Mouse (Mus musculus): Measurements from ENCODE around the gene LTO1. TPM values are rescaled to one million over a fixed set of nuclear protein-coding genes. Genes with fewer than 3 reads are reported as not detected.

Gene LTO1
- polyA plus RNA-seq, 1 experiment from 2014 or later, result 22.6 TPM

GRCm38 (mm10) chr7:144940585-144940984, 25.7 kb downstream of the LTO1 start:
- no peaks in the 10 kb centered on the region for H3K9me3 ChIP-seq (ENCODE audit: control insufficient read depth, low read length)
- no peak overlapping the region for H3K4me3 ChIP-seq (replicated peaks; ENCODE audit: low read length)
- peak overlapping the region; percentile 97 for H3K4me2 ChIP-seq (replicated peaks)
- no peaks in the 10 kb centered on the region for H3K36me3 ChIP-seq (replicated peaks; ENCODE audit: control insufficient read depth, insufficient read depth)
- peaks cover 57% of the 10 kb centered on the region for H3K4me1 ChIP-seq (replicated peaks; ENCODE audit: control insufficient read depth, insufficient read depth, low read length)
- no peak overlapping the region for H3K9ac ChIP-seq
- no peak for DNase-seq (ENCODE audit: low spot score)
- 0% methylated on average over 11 of the region's 11 CpGs for WGBS
- no peak for ATAC-seq (ENCODE audit: low FRiP score)
- H3K27me3 ChIP-seq (ENCODE audit: control insufficient read depth, insufficient read depth, low read length), result peaks cover 58% of the 10 kb centered on the region
- H3K27ac ChIP-seq, result peak overlapping the region; percentile 48; the same call in 1 of the 2 replicates

- WGBS, result under 1% methylated on average over 39 of the region's 39 CpGs
- H3K4me1 ChIP-seq (replicated peaks; ENCODE audit: control insufficient read depth, insufficient read depth, low read length), result peaks cover 51% of the 10 kb centered on the region
- H3K9ac ChIP-seq, result peak overlapping the region; percentile 35
- ATAC-seq (ENCODE audit: low FRiP score), result peak; percentile 61
- H3K9me3 ChIP-seq (ENCODE audit: control insufficient read depth, low read length), result no peaks in the 10 kb centered on the region
- peaks cover 58% of the 10 kb centered on the region for H3K27me3 ChIP-seq (ENCODE audit: control insufficient read depth, insufficient read depth, low read length)
- peak overlapping the region; percentile 97 for H3K4me2 ChIP-seq (replicated peaks)
- H3K27ac ChIP-seq, result peak overlapping the region; percentile 55
- H3K36me3 ChIP-seq (replicated peaks; ENCODE audit: control insufficient read depth, insufficient read depth), result no peaks in the 10 kb centered on the region
- peak; percentile 77 for DNase-seq (ENCODE audit: low spot score)
- H3K4me3 ChIP-seq (replicated peaks; ENCODE audit: low read length), result peak overlapping the region; percentile 28
Measured at GRCm38 (mm10) chr7:144941242-144941831, 26.4 kb downstream of the LTO1 start.

DNA sequence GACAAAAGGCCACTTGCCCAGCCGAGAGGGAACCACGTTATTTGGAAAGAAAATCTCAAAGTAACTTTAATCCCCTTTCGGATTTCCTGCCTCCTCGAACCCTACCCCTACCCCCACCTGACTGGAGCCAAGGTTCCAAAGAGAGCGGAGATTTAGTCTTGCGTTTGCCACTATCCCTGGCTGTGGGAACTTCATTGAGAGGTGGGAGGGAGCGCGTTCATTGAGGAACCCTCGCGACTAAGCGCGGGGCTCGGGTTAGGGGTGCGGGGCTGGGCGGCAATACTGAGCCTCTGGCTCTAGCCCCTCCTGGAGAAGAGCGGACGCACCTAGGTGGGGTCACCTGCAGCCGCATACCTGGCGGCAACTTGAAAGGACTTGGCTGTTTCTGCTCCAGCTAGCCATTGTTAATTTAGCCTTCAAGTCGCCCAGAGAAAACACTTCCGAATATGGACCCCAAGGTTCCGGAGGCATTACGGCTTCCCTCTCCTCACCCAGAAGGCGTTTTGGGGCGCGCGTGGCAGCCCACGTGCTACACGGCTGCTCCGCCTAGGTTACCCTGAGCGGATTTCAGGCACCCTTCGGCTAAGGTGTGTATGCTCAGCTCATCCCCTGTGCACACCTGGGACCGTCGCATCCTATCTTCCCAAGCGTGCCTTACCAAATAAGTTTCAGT, 27.3 kb downstream of the LTO1 start:
- peak overlapping the region; percentile 97 for H3K4me2 ChIP-seq (replicated peaks)
- H3K27me3 ChIP-seq (ENCODE audit: control insufficient read depth, insufficient read depth, low read length), result peaks cover 58% of the 10 kb centered on the region
- DNase-seq (ENCODE audit: low spot score) (no peak), ATAC-seq (ENCODE audit: low FRiP score) (no peak)
- peaks cover 51% of the 10 kb centered on the region for H3K4me1 ChIP-seq (replicated peaks; ENCODE audit: control insufficient read depth, insufficient read depth, low read length)
- H3K36me3 ChIP-seq (replicated peaks; ENCODE audit: control insufficient read depth, insufficient read depth), result no peaks in the 10 kb centered on the region
- peak overlapping the region; percentile 42 for H3K4me3 ChIP-seq (replicated peaks; ENCODE audit: low read length)
- H3K9me3 ChIP-seq (ENCODE audit: control insufficient read depth, low read length), result no peaks in the 10 kb centered on the region
- H3K9ac ChIP-seq, result peak overlapping the region; percentile 53; the same call in 1 of the 2 replicates
- under 1% methylated on average over 35 of the region's 35 CpGs for WGBS
- H3K27ac ChIP-seq, result no peak overlapping the region

GRCm38 (mm10) chr7:144942744-144943135, 27.8 kb downstream of the LTO1 start:
- H3K36me3 ChIP-seq (replicated peaks; ENCODE audit: control insufficient read depth, insufficient read depth), result no peaks in the 10 kb centered on the region
- under 1% methylated on average over 20 of the region's 20 CpGs for WGBS
- peak overlapping the region; percentile 42 for H3K4me3 ChIP-seq (replicated peaks; ENCODE audit: low read length)
- peak overlapping the region; percentile 97 for H3K4me2 ChIP-seq (replicated peaks)
- H3K4me1 ChIP-seq (replicated peaks; ENCODE audit: control insufficient read depth, insufficient read depth, low read length), result peaks cover 50% of the 10 kb centered on the region
- DNase-seq (ENCODE audit: low spot score), result no peak
- H3K27ac ChIP-seq, result no peak overlapping the region
- peaks cover 56% of the 10 kb centered on the region for H3K27me3 ChIP-seq (ENCODE audit: control insufficient read depth, insufficient read depth, low read length)
- H3K9ac ChIP-seq, result peak overlapping the region; percentile 53
- ATAC-seq (ENCODE audit: low FRiP score), result no peak
- no peaks in the 10 kb centered on the region for H3K9me3 ChIP-seq (ENCODE audit: control insufficient read depth, low read length)

DNA sequence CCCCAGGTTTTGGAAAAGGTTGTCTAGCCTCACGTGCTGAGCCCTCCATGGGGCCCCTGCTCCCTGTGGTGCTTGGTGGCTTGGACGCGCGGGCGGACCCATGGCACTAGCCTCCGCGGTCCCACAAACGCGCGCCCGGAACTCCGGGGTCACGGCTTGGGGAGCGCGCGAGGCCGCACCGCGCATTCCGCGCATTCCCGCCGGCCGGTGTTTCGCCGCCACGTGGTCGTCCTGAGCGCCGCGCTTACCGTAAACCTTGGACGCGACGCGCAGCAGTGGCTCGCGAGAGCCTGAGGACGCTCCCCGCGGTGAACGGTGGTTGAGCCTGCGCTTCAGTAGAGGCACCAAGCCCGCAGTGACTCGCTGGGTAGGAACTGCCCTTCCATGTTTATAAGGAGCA, 28.4 kb downstream of the LTO1 start:
- Histone ChIP-seq H3K4me3 (replicated peaks; ENCODE audit: low read length) (peak overlapping the region; percentile 42), H3K4me1 (replicated peaks; ENCODE audit: control insufficient read depth, insufficient read depth, low read length) (peaks cover 45% of the 10 kb centered on the region), H3K27ac (no peak overlapping the region), H3K9me3 (ENCODE audit: control insufficient read depth, low read length) (no peaks in the 10 kb centered on the region), H3K36me3 (replicated peaks; ENCODE audit: control insufficient read depth, insufficient read depth) (no peaks in the 10 kb centered on the region), H3K9ac (peak overlapping the region; percentile 53), H3K27me3 (ENCODE audit: control insufficient read depth, insufficient read depth, low read length) (peaks cover 51% of the 10 kb centered on the region), H3K4me2 (replicated peaks) (peak overlapping the region; percentile 97)
- DNase-seq (ENCODE audit: low spot score) (peak; percentile 79), ATAC-seq (ENCODE audit: low FRiP score) (peak; percentile 39)
- WGBS, result under 1% methylated on average over 45 of the region's 45 CpGs

GRCm38 (mm10) chr7:144958509-144959395, 43.9 kb downstream of the LTO1 start:
- ATAC-seq (ENCODE audit: low FRiP score) (no peak), DNase-seq (ENCODE audit: low spot score) (no peak)
- Histone ChIP-seq H3K9ac (no peak overlapping the region), H3K36me3 (replicated peaks; ENCODE audit: control insufficient read depth, insufficient read depth) (no peaks in the 10 kb centered on the region), H3K4me2 (replicated peaks) (no peak overlapping the region), H3K27ac (no peak overlapping the region), H3K9me3 (ENCODE audit: control insufficient read depth, low read length) (no peaks in the 10 kb centered on the region), H3K4me1 (replicated peaks; ENCODE audit: control insufficient read depth, insufficient read depth, low read length) (no peaks in the 10 kb centered on the region), H3K27me3 (ENCODE audit: control insufficient read depth, insufficient read depth, low read length) (no peaks in the 10 kb centered on the region), H3K4me3 (replicated peaks; ENCODE audit: low read length) (no peak overlapping the region)
- WGBS, result 67% methylated on average over 12 of the region's 12 CpGs

DNA sequence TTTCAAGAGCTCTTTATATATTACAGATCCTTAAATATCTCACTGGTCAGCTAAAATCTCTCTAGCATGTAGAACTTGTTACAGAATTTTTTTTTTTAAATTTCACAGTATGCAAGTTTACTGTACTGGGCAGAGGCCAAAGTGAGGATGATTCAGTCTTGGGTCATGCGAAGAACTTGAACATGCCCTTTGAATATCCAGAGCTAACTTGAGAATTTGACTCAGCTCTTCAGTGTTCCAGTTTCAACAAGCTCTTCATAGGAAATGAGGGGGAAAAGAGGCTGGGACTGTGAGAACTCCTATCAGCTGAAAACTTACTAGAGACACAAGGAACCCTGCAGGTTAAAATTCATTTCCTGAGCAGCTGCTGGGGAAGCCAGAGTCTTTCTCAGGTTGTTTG, 49.0 kb downstream of the LTO1 start:
- Histone ChIP-seq H3K4me1 (replicated peaks; ENCODE audit: control insufficient read depth, insufficient read depth, low read length) (no peaks in the 10 kb centered on the region), H3K4me3 (replicated peaks; ENCODE audit: low read length) (no peak overlapping the region), H3K27ac (no peak overlapping the region), H3K4me2 (replicated peaks) (no peak overlapping the region), H3K36me3 (replicated peaks; ENCODE audit: control insufficient read depth, insufficient read depth) (no peaks in the 10 kb centered on the region), H3K27me3 (ENCODE audit: control insufficient read depth, insufficient read depth, low read length) (no peaks in the 10 kb centered on the region), H3K9me3 (ENCODE audit: control insufficient read depth, low read length) (no peaks in the 10 kb centered on the region), H3K9ac (no peak overlapping the region)
- no peak for ATAC-seq (ENCODE audit: low FRiP score)
- no peak for DNase-seq (ENCODE audit: low spot score)
- 100% methylated on average over 1 of the region's 1 CpGs for WGBS

DNA sequence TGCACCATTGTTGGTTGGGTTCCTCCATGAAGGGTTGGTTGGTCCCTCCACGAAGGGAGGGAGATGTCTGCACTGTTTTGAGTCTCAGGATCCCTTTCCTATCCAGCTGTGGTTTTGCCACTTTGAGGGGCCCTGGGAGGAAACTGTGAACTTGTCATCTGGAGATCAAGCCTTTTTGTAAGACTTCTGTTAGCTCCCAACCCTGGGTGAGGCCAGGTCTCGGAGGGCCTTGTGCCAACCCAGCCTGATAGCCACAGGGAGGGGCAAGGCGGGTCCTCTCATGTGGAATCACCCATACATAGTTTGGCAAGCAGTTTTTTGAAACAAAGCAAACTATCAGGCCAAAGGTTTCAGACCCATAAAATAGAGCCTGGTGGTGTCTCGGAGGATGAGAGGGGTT, 49.4 kb downstream of the LTO1 start:
- WGBS, result 83% methylated on average over 4 of the region's 4 CpGs
- ATAC-seq (ENCODE audit: low FRiP score), result no peak
- no peak overlapping the region for H3K4me2 ChIP-seq (replicated peaks)

DNA sequence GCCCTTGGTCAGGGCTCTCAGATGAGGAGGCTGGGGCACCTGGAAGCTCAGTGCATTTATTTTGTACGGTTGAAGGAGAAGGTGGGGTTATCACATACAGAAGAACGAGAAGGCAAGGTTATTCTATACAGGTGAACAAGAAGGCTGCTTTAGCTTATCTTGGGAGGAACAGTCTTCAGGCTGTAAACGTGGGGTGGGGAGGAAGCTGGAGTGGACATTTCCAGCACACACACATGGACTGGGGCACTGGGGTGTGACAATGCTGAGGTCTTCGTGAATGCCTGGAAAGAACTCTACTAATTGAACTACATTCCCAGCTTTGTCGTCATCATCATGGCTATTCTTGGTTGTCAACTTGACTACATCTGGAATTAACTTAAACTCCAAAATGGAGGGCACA, 51.0 kb downstream of the LTO1 start:
- H3K27me3 ChIP-seq (ENCODE audit: control insufficient read depth, insufficient read depth, low read length), result no peaks in the 10 kb centered on the region
- H3K27ac ChIP-seq, result no peak overlapping the region
- DNase-seq (ENCODE audit: low spot score), result no peak
- H3K9me3 ChIP-seq (ENCODE audit: control insufficient read depth, low read length), result no peaks in the 10 kb centered on the region
- no peak for ATAC-seq (ENCODE audit: low FRiP score)
- no peaks in the 10 kb centered on the region for H3K4me1 ChIP-seq (replicated peaks; ENCODE audit: control insufficient read depth, insufficient read depth, low read length)
- H3K36me3 ChIP-seq (replicated peaks; ENCODE audit: control insufficient read depth, insufficient read depth), result no peaks in the 10 kb centered on the region
- no peak overlapping the region for H3K4me2 ChIP-seq (replicated peaks)
- WGBS, result 81% methylated on average over 5 of the region's 5 CpGs
- no peak overlapping the region for H3K4me3 ChIP-seq (replicated peaks; ENCODE audit: low read length)
- H3K9ac ChIP-seq, result no peak overlapping the region

More for the DNA sequence above, 49.4 kb downstream of the LTO1 start:
- Histone ChIP-seq H3K27ac (no peak overlapping the region), H3K36me3 (replicated peaks; ENCODE audit: control insufficient read depth, insufficient read depth) (no peaks in the 10 kb centered on the region), H3K9ac (no peak overlapping the region), H3K9me3 (ENCODE audit: control insufficient read depth, low read length) (no peaks in the 10 kb centered on the region), H3K27me3 (ENCODE audit: control insufficient read depth, insufficient read depth, low read length) (no peaks in the 10 kb centered on the region), H3K4me3 (replicated peaks; ENCODE audit: low read length) (no peak overlapping the region), H3K4me1 (replicated peaks; ENCODE audit: control insufficient read depth, insufficient read depth, low read length) (no peaks in the 10 kb centered on the region)
- DNase-seq (ENCODE audit: low spot score), result no peak

Measured in hindbrain, embryonic 14.5 days (tissue).